Mouse (Mus musculus) neutrophil, adult 5-6 weeks (primary cell): ENCODE results near the gene Lce1a1. TPM values are rescaled to one million over a fixed set of nuclear protein-coding genes. Genes with fewer than 3 reads are reported as not detected.

Experiments used
- total RNA-seq: library from RNA; stranded (forward); fragments of 200-1000 nt; gene quantifications from 2 replicates; pipeline ENCODE4 v1.2.3, GENCODE M21; 2017

Gene Lce1a1
- total RNA-seq, 1 experiment from 2014 or later: not detected

Other genes with a start within 250 kb of the Lce1a1 start
- gene Sprr2i, start 240.3 kb downstream of the Lce1a1 start, total RNA-seq: not detected in 2 replicates
- not detected in 2 replicates for gene Sprr2j-ps, start 230.2 kb downstream of the Lce1a1 start, total RNA-seq
- gene Gm9774, start 218.9 kb downstream of the Lce1a1 start, total RNA-seq: 2.1 and 3.1 TPM in 2 replicates
- gene Sprr2k, start 215.7 kb downstream of the Lce1a1 start, total RNA-seq: not detected in 2 replicates
- gene Sprr1b, start 209.5 kb downstream of the Lce1a1 start, total RNA-seq: not detected in 2 replicates
- gene Sprr3, start 189.6 kb downstream of the Lce1a1 start, total RNA-seq: not detected in 2 replicates
- gene Sprr1a, start 162.4 kb downstream of the Lce1a1 start, total RNA-seq: not detected in 2 replicates
- gene Sprr4, start 147.8 kb downstream of the Lce1a1 start, total RNA-seq: not detected in 2 replicates
- 0.98 TPM in 1 of 2 replicates, not detected in the other for gene 2310046K23Rik, start 113.8 kb downstream of the Lce1a1 start, total RNA-seq
- gene Ivl, start 74.6 kb downstream of the Lce1a1 start, total RNA-seq: not detected in 2 replicates
- gene Smcp, start 59.3 kb downstream of the Lce1a1 start, total RNA-seq: not detected in 2 replicates
- not detected in 2 replicates for gene 2210017I01Rik, start 40.8 kb downstream of the Lce1a1 start, total RNA-seq
- not detected in 2 replicates for gene Lce6a, start 26.6 kb downstream of the Lce1a1 start, total RNA-seq
- gene Lce1b, start 8.6 kb upstream of the Lce1a1 start, total RNA-seq: not detected in 2 replicates
- gene Lce1a2, start 22.0 kb upstream of the Lce1a1 start, total RNA-seq: not detected in 2 replicates
- not detected in 2 replicates for gene Lce1c, start 30.9 kb upstream of the Lce1a1 start, total RNA-seq
- not detected in 2 replicates for gene Lce1d, start 38.9 kb upstream of the Lce1a1 start, total RNA-seq
- not detected in 2 replicates for gene Lce1e, start 60.8 kb upstream of the Lce1a1 start, total RNA-seq
- not detected in 2 replicates for gene Lce1f, start 72.0 kb upstream of the Lce1a1 start, total RNA-seq
- gene Gm38119, start 90.8 kb upstream of the Lce1a1 start, total RNA-seq: not detected in 2 replicates
- not detected in 2 replicates for gene Lce1g, start 104.0 kb upstream of the Lce1a1 start, total RNA-seq
- gene Lce1h, start 116.8 kb upstream of the Lce1a1 start, total RNA-seq: not detected in 2 replicates
- gene Lce1i, start 130.6 kb upstream of the Lce1a1 start, total RNA-seq: not detected in 2 replicates
- not detected in 2 replicates for gene Lce1j, start 142.2 kb upstream of the Lce1a1 start, total RNA-seq
- not detected in 2 replicates for gene Lce1k, start 159.6 kb upstream of the Lce1a1 start, total RNA-seq
- gene Kprp, start 178.9 kb upstream of the Lce1a1 start, total RNA-seq: not detected in 2 replicates
- gene Lce1l, start 203.0 kb upstream of the Lce1a1 start, total RNA-seq: not detected in 2 replicates
- gene 2310050C09Rik, start 221.9 kb upstream of the Lce1a1 start, total RNA-seq: not detected in 2 replicates